Mouse (Mus musculus): ENCODE measurements around the gene Ppp2r3a.

The Ppp2r3a gene

DNA sequence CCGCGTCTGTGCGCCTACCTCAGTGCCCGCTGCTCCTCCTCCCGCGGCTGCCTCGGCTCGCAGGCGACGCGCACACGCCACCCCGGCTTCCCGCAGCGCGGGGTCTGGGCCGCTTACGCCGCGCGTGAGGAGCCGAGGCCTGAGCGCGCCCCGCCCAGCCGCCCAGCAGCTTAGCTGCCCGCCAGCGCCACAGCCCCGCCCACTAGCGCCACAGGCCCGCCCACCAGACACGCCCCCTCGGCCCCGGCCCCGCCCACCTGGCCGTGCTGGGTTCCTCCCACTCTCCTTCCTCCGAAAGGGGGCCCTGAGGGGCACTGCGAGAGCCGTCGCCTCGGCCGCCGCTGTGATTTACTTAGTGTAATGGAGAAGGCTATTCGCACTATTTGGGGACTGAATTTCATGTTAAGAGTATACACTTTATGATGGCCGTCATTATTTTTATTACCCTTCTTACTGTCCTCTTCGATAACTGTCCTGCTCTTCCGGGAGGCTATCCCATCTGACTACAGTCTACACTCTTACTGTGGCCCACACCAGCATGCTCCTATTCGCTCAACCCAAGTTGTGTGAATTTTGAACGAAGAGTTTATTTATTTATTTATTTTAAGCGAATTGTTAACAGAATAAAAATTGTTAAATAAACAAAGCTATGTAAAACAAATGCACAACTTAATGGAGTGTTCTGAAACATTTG, at the start of gene Ppp2r3a:
Gene Ppp2r3a, minus strand, starts transcription at position 152 of the 694 bp plus-strand sequence.
- in situ Hi-C loops (cut with MboI; ENCODE audit: unreplicated experiment in 2 of 2) = no loop called here

DNA sequence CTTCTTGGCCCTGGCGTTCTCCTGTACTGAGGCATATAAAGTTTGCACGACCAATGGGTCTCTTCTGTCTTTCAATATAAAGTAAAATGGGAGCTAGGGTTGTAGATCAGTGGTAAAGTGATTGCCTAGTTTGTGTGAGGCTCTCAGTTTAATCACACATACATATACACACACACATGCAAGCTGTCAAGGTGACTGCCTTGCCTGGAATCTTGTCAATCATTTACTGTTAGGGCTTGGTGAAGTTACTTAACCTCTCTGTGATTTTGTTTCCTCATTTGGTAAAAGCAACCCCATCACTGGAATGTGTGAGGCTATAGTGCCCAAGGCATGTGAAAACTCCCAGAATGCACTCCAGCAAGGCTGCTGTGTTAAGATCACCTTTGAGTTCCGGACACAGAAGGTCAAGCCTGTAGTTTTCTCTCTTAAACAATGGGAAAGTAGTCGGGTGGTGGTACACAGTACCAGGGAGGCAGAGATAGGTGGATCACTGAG, 48.9 kb upstream of the Ppp2r3a start:
- in situ Hi-C loops (cut with MboI; ENCODE audit: unreplicated experiment in 2 of 2) = loop anchor here in 1 of 2 experiments (10.0 kb wide), 1 partner anchor 1574 kb away; no protein-coding TSS in a partner anchor

DNA sequence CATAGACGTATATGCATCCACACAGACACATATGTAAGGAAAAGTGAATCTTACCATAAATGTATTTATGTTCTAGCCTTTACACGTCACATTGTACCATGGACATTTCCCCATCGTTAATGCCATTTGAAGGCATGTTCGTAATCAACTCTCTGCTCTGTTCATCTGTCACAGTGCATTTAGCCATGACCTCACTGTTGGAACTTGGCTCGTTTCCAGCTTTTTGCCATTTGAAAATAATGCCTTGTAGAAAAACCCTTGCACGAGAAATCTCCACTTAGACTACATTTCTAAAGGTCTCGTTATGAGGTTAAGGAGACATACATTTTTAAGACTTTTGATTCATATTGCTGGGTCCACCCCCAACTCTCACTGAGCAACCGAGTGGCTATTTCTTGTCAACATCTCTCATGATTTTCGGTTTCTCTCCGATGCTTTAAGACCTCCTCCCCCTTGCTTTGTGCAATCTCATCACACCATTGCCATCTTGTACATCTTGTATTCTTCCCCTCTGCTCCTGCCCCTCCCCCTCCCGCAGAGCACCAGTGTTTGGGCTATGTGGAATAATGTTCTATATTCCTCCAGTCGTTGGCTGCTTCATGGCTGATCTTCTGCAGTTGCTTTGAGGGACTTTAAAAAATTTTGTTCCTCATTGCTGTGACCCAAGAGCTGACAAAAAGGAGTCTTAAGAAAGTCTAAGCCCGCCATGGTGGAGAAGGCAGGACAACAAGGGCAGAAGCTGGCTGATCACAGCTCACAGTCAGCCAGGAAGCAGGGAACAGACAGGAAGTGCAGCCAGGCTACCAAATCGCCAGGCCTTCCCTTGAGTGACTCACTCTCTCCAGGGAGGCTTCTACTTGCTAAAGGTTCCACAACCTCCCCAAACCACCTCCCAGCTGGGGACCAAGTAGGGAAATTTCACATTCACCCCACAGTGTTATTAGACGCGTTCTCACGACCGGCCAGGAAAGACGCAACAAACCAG, 40.4 kb upstream of the Ppp2r3a start:
- in situ Hi-C loops (cut with MboI; ENCODE audit: unreplicated experiment in 2 of 2) = no loop called here

DNA sequence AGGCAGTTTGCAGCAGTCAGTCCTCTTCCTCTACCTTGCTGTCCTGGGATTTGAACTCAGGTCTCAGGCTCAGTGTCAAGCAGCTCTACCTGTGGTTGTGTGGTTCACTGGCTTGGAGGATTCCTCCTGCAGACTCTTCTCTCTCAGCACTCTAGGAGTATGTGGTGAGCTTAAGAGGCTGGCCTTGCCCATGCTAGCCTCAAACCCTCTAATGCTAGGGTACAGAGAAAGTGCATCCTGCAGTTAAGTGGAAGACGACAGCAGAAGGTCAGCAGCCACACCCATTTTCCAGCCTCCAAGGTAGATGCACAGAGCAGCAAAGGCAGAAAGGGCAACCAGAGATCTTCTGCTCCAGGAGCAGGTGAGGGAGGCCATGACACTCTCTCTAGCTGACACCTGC, 39.3 kb upstream of the Ppp2r3a start:
- in situ Hi-C loops (cut with MboI; ENCODE audit: unreplicated experiment in 2 of 2) = no loop called here

DNA sequence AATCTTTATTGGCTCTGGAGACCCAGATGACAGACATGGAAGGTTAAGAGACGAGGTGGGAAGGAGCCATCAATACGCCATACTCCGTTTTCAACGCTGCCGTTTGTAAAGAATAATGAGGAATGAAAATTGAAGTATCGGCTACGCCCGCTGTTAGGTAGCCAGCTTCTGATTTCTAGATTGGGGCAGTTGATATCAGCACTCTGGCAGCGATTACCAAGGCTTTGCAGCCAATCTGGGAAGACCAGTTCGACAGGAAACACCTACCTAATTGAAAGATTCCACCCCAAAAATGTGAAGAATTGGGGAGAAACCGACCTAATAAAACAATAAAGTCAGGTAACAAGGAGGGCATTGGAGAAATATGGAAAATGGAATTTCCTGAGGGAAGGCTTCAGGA, 38.2 kb upstream of the Ppp2r3a start:
- in situ Hi-C loops (cut with MboI; ENCODE audit: unreplicated experiment in 2 of 2) = no loop called here

DNA sequence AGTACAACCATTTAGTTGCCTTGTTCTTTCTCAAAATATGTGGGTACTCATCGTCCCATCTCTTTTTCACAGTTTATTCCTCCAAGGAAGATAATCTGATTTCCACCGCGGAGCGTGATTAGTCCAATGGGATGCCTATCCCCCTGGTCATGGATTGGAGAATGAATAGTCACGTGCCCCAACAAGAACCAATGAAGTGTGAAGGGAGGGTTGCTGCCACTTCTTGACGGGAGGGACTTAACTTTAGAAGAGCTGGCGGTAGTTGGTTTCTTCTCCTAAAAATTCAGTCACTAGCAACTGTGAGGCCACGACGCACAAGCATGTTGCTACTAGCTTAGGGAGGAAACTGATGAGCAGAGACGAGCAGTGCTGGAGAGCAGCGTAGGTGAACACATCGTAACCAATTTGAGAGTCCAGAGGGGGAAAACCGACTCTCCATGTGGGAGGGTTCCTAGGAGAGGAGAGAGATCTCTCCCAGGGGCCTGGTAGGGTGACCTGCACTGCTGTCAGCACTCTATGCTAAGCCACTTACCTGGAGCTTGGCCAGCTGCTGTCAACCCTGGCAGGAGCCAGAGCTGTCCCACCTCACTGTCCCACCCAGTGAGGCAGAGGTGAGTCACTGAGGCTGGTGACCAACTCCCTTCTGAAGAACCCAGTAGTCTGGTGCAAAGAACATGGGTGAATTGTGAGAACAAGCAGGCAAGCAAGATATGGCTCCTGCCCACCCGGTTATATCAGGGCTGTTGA, 37.5 kb upstream of the Ppp2r3a start:
- in situ Hi-C loops (cut with MboI; ENCODE audit: unreplicated experiment in 2 of 2) = no loop called here

DNA sequence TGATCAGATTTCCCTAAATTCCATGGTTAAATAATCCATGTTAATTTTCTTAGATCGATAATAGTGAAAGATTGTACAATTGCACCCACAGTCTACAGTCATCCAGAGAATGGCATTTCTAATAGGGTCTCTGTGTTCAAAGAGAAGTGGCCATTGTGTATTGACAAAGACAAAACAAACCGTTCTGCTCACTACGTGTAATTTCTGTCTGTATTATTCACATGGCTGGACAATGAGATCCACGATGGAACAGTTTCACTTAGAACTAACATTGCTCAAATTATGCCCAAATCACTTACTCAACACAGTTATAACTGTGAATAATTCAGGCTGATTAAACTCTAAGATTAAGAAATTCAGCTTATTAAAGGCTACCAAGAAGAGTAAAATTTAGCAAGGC, 35.2 kb upstream of the Ppp2r3a start:
- in situ Hi-C loops (cut with MboI; ENCODE audit: unreplicated experiment in 2 of 2) = no loop called here

DNA sequence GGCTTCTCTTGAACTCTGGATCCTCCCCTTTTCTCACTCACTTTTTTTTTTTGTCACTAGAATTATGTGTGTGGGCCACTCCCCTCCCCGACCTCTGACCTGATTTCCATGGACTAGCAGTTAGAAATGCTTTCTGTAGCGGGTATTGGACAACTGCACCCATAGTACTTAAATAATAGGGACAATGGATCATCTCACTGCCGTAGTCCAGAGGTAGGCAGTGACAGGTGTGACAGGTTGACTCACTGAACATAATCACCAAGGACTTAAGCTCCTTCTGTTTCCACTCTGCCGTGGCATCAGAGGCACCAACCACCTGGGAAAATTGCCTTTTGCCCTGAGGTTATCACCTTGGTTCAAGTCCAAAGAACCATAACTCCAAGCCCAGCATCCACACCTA, 32.5 kb upstream of the Ppp2r3a start:
- in situ Hi-C loops (cut with MboI; ENCODE audit: unreplicated experiment in 2 of 2) = no loop called here

DNA sequence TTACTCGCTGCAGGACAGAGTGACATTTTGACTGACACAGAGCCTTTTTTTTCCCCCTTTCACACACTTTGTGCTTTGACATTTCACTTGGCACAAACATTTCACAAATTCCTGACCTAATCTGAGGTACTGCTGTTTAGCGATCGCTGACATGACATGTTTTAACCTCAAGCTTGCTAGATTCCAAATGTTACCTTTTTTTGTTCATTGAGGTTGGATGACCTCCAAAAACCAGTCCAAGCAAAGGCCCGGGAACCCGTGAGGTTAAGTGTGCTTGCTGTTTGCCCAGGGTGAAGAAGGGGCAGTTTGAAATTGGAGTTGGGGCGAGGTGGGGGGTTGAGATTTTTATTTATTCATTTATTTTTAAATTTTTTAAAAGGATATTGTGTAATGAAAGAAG, 31.1 kb upstream of the Ppp2r3a start:
- in situ Hi-C loops (cut with MboI; ENCODE audit: unreplicated experiment in 2 of 2) = no loop called here

DNA sequence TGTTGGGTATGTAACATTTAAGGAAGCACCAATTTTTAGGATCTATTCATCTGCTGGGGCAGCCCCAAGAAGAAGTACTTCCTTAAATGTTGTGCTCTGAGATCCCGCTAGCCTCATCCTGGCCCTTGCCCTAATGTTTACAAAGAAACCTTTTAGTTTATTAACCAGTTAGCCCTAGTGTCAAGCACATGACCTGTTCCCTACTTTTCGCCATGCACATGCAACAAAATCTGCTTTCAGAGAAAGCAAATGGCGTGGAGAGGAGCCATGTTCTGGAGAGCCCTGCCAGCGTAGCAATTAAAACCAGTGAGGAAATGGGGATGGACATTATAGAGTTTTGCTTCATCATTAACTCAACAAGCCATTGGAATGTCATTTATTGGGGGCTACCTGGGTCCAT, 30.3 kb upstream of the Ppp2r3a start:
- in situ Hi-C loops (cut with MboI; ENCODE audit: unreplicated experiment in 2 of 2) = no loop called here

DNA sequence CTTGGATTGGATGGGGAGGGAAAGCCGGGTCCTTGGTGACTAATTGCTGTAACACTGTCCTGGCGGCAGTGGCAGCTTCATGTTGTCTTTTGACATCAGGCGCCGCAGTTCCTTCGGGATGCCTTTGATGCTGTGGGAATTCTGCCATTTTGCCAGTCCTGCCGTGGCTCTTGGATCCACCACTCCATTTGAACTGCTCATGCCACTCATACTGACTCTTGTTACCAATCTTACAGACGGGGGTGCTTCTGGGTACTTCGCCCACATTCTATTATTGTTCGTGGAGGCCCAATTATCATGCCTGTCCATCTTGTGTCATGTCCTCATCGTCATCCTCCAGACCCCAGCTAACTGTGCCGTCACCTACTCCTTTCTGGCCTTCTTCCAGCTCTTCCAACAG, 29.7 kb upstream of the Ppp2r3a start:
- in situ Hi-C loops (cut with MboI; ENCODE audit: unreplicated experiment in 2 of 2) = no loop called here

DNA sequence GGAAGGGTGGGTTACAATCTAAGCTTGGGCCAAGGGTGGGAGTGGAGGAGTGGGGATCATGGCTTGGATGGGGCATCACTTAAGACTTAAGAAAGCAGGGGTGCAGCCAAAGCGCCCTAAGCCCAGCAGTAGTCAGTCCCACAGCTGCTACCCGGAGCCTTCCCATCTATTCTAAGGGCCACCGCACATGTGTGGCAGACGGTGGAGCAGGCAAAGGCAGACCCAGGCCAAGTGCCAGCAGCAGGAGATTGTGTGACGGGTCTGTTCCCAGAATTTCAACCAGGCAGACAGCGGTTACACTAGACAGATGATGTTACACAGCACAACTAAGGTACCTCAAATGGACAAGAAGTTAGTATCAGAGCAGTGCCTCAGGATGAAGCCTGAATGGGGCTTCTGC, 29.3 kb upstream of the Ppp2r3a start:
- in situ Hi-C loops (cut with MboI; ENCODE audit: unreplicated experiment in 2 of 2) = no loop called here

DNA sequence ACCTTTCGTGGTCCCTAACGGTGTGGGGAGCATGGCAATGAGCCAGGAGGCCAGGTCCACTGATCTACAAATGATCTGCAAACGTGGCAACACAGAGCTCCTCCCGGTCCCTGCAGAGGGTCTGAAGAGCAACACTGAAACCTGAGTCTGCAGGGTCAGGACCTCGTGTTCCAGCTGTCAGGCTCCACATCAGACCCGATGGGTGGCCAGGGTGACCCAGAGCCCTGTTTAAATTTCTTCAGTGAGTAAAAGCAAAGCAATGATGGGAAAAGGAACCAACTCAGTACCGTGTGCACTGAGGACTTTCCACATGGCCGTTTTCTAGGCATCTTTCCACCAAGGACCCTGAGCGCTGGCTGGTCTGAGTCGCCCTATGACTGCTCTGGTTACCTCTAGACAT, 28.6 kb upstream of the Ppp2r3a start:
- in situ Hi-C loops (cut with MboI; ENCODE audit: unreplicated experiment in 2 of 2) = no loop called here

DNA sequence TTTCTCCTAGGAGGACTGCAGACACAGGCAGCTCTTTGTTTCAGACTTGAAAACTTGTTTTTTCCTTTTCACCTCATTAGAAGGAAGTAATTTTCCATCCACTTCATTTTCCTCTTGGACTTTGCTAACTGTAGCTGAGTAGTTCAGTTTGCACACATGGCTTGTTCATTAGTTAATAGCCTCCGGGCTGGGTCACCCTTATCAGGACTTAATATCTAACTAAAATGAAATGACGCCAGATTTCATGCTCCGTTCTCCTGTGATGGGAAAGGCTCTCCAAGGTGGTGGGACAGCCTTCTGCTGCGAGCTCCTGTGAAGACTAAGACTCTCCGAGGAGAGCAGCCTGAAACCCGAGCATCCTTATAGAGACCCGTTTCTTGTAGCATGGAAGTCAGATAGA, 21.1 kb upstream of the Ppp2r3a start:
- in situ Hi-C loops (cut with MboI; ENCODE audit: unreplicated experiment in 2 of 2) = no loop called here

DNA sequence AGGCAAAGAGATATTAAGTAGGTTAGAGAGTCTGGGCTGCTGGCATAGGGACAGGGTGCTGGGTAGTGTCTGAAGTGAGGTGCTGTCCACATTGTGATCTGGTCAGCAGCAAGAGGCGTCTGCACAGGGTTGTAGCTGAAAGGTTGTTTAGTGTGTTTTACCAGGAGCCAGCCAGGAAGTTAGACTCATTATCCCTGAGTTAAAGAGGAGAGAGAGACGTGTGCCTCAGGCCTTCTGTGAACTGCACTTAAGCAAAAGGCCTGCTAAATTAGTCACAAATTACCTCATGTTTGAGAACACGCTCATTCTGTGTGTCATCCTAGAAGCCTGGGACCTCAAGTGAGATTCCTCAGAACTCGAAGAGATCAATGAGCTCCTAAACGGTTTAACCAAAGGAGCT, 18.4 kb upstream of the Ppp2r3a start:
- in situ Hi-C loops (cut with MboI; ENCODE audit: unreplicated experiment in 2 of 2) = no loop called here

DNA sequence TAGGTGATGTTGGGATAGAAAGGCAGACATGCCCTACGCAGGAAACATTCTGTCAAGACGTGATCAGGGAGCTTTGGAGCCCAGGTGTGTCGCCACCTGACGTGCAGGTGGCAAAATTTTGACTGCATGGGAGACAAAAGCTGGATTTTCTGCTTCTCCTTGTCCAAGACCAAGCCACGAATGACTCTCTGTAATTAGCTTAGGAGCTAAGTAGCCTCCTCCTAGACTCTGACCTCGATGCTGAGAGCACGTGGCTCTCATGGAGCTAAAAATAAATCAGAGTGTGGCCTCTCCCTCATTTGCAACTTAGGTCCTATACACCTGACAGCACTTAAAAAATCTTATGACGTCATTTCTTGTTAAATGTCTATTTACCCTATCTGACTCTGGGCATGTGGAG, 14.4 kb upstream of the Ppp2r3a start:
- in situ Hi-C loops (cut with MboI; ENCODE audit: unreplicated experiment in 2 of 2) = no loop called here

DNA sequence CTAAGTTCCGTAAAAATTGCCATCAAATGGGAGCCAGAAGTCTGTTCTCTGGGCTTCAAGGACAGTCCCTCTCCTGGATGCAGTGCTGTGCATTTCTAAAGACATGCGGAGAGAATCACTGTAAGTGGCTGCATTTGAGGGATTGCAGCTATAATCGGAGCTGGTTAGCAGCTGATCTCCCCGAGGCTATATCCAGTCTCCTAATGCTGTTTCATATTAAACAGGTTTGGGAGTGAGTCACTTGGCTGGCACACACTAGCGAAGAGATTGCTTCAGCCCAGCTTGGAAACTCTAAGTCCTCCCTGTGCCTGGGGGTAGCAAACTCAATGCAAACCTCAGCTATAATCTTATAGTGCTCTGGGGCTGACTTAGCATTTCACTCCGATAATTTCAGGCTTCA, 14.0 kb upstream of the Ppp2r3a start:
- in situ Hi-C loops (cut with MboI; ENCODE audit: unreplicated experiment in 2 of 2) = no loop called here

DNA sequence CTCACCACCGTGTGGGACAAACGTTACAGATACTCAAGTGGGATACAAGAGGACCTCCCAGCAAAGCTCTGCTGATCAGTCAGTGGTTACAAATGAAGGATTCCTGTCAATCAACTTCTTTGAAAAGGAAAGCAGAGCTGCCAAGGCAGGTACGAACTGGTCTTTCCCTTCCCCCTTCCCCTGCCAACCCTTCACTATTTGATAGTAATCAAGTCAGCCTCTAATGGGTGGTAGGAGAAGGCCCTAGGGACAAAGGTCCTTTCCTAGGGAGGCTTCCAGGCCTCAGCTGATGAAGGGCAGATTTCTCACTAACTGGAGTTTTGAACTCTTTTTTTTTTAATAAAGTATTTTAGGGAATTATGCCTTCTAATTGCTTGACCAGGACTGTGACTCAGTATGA, 11.2 kb upstream of the Ppp2r3a start:
- in situ Hi-C loops (cut with MboI; ENCODE audit: unreplicated experiment in 2 of 2) = no loop called here

DNA sequence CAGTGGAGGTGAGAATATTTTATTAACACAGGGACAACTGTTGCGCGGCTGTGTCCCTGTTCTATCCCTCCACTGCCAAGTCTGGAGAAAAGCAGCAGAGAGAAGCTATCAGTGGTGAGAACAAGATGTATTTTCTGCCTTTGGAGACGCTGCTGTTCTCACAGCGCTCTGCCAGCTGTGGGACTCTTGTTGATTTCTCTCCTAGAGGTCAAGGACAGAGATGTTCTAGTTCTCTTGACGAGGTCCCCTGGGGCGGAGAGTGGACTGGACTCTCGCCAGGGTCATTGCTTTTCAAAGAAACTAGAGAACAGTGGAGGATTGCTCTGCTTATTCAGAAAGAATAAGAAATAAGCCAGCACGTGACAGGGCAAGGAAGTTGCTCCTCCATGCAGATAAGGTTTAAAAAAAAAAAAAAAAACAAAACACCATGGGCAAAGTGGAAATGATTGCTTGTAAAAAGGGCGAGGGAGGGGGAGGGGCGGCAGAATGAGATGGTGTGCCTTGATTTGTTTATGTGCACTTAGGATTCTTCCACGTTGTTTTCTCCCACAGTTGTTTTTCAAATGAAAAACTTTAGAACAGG, 10.5 kb upstream of the Ppp2r3a start:
- in situ Hi-C loops (cut with MboI; ENCODE audit: unreplicated experiment in 2 of 2) = no loop called here

DNA sequence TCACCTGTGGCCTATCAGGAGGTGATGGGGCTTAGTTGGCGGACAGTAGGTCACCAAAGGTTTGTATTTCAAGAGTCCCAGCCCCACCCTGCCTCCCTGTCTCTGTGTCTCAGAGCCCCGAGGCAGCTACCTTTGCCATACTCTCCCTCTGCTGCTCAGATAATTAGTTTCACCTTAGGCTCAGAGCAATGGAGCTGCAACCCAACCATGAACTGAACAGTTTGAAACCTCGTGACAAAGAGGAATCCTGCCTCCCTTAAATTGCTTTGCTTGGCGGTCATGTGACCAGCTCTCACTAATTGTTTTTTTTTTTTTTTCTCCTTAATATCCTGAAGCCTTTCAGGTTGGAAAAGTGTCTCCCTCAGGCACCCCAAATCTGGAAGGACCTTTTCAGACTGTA, 9.8 kb upstream of the Ppp2r3a start:
- in situ Hi-C loops (cut with MboI; ENCODE audit: unreplicated experiment in 2 of 2) = no loop called here

DNA sequence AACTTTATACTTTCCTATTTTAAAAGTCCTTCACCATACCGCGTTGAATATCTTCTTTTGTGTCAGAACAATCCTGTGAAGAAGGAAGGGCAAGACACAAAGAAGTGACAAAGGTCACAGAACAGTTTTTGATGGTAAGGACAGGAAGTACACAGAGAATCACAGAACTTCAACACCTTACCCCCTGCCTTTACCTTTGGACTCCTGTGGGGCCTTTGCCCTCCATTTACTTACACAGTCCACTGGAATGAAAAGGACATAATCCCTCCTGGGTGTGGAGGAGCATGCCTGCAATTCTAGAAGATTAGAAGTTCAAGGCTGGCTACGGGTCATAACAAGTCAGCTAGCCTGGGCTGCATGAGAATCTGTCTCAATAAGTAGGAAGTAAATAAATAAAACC, 1.5 kb upstream of the Ppp2r3a start:
- in situ Hi-C loops (cut with MboI; ENCODE audit: unreplicated experiment in 2 of 2) = no loop called here

All from v-Abl transformed pro-B cells (cell line).